Mouse (Mus musculus) brain, embryonic 14.5 days (tissue): ENCODE data around the gene Epha4. TPM values are rescaled to one million over a fixed set of nuclear protein-coding genes. Genes with fewer than 3 reads are reported as not detected.

ENCODE experiments used
- DNase-seq: peaks from one replicate; pipeline ENCODE4 v3.0.0-alpha.2; 2011; ENCODE audit warnings: low read depth
- CTCF ChIP-seq: fragments of 200-500 bp; IDR thresholded peaks from 2 replicates; pipeline ENCODE4 v1.5.1; 2012; ENCODE audit warnings: inconsistent platforms, mild to moderate bottlenecking, moderate library complexity, borderline replicate concordance; ENCODE audit not compliant: insufficient read depth, insufficient read length; ENCODE audit errors: extremely low read depth
- POLR2A ChIP-seq: fragments of 200-500 bp; IDR thresholded peaks from 2 replicates; pipeline ENCODE4 v1.6.1; 2012; ENCODE audit warnings: mild to moderate bottlenecking, inconsistent platforms, borderline replicate concordance; ENCODE audit not compliant: poor library complexity, insufficient read depth, insufficient read length, severe bottlenecking; ENCODE audit errors: extremely low read depth
- polyA plus RNA-seq: library from polyadenylated mRNA; depleted of rRNA; stranded (reverse); fragments of >200 nt; gene quantifications from 2 replicates; pipeline ENCODE4 v1.2.3, GENCODE M21; 2012

The Epha4 gene
- polyA plus RNA-seq, 1 experiment: 56.5 TPM

GRCm38 (mm10) chr1:77471447-77471846 lies 43.4 kb downstream of the Epha4 start:
- no peak for DNase-seq
- no peak for TF ChIP-seq CTCF
- no peak for TF ChIP-seq POLR2A

- TF ChIP-seq POLR2A (no peak), CTCF (no peak)
- DNase-seq: no peak
Measured at GRCm38 (mm10) chr1:77471037-77471436, 43.9 kb downstream of the Epha4 start.

- TF ChIP-seq POLR2A (no peak), CTCF (no peak)
- no peak for DNase-seq
Measured at GRCm38 (mm10) chr1:77468717-77469314, 46.1 kb downstream of the Epha4 start.

GRCm38 (mm10) chr1:77465524-77465923 lies 49.4 kb downstream of the Epha4 start:
- TF ChIP-seq CTCF (no peak), POLR2A (no peak)
- no peak for DNase-seq

- TF ChIP-seq POLR2A (no peak), CTCF (no peak)
- no peak for DNase-seq
Measured at GRCm38 (mm10) chr1:77464108-77464507, 50.8 kb downstream of the Epha4 start.

- DNase-seq: peak; percentile 66
Measured at GRCm38 (mm10) chr1:77461877-77462615, 52.8 kb downstream of the Epha4 start.

GRCm38 (mm10) chr1:77460831-77461629 lies 53.9 kb downstream of the Epha4 start:
- no peak for DNase-seq
- TF ChIP-seq POLR2A (no peak), CTCF (no peak)

More at GRCm38 (mm10) chr1:77461877-77462615, 52.8 kb downstream of the Epha4 start:
- no peak for TF ChIP-seq CTCF
- TF ChIP-seq POLR2A: no peak

- TF ChIP-seq CTCF (no peak), POLR2A (no peak)
- DNase-seq: no peak
Measured at GRCm38 (mm10) chr1:77458751-77459385, 56.0 kb downstream of the Epha4 start.

GRCm38 (mm10) chr1:77457446-77457800 lies 57.5 kb downstream of the Epha4 start:
- TF ChIP-seq POLR2A (no peak), CTCF (no peak)
- no peak for DNase-seq

- TF ChIP-seq POLR2A: no peak
- peak; percentile 51 for DNase-seq
Measured at GRCm38 (mm10) chr1:77456695-77457445, 58.0 kb downstream of the Epha4 start.
